Mouse (Mus musculus): ENCODE measurements around the gene Ifna6.

The Ifna6 gene

GRCm38 (mm10) chr4:88849698-88850097, 22.5 kb downstream of the Ifna6 start, which contains the start of gene Ifna1:
Gene Ifna1, plus strand, starts transcription at chr4:88850087.
- DNase-seq = no peak

GRCm38 (mm10) chr4:88851026-88851763, 24.0 kb downstream of the Ifna6 start:
- no peak for DNase-seq

GRCm38 (mm10) chr4:88859214-88859613, 32.0 kb downstream of the Ifna6 start:
- no peak for DNase-seq

GRCm38 (mm10) chr4:88863309-88863708, 36.1 kb downstream of the Ifna6 start:
- no peak for DNase-seq

- DNase-seq = no peak
These were observed 37.4 kb downstream of the Ifna6 start for GRCm38 (mm10) chr4:88864599-88864998.

GRCm38 (mm10) chr4:88865011-88865569, 37.9 kb downstream of the Ifna6 start:
- no peak for DNase-seq

- peak; percentile 71 for DNase-seq
These were observed 40.2 kb downstream of the Ifna6 start for GRCm38 (mm10) chr4:88867366-88867925.

GRCm38 (mm10) chr4:88867926-88868911, 41.0 kb downstream of the Ifna6 start:
- DNase-seq = peak; percentile 40

GRCm38 (mm10) chr4:88872691-88873090, 45.5 kb downstream of the Ifna6 start:
- DNase-seq = no peak

- no peak for DNase-seq
These were observed 48.3 kb downstream of the Ifna6 start for GRCm38 (mm10) chr4:88875435-88876095.

- DNase-seq = no peak
These were observed 49.3 kb downstream of the Ifna6 start for GRCm38 (mm10) chr4:88876520-88876919.
